Mouse (Mus musculus) ES-Bruce4 (cell line): ENCODE data around the gene Ttc30b.

ENCODE experiments used
- CTCF ChIP-seq: IDR thresholded peaks from one replicate; pipeline ENCODE4 v1.8.1; 2011; ENCODE audit warnings: low read depth, low read length
- POLR2A ChIP-seq: IDR thresholded peaks from one replicate; pipeline ENCODE4 v1.8.1; 2011; ENCODE audit warnings: low read length; ENCODE audit not compliant: insufficient read depth

GRCm38 (mm10) chr2:75926061-75926460 lies 12.3 kb downstream of the Ttc30b start:
- TF ChIP-seq CTCF, result no peak
- no peak for TF ChIP-seq POLR2A
